Mouse (Mus musculus): ENCODE measurements around the gene Atxn7l2. TPM values are rescaled to one million over a fixed set of nuclear protein-coding genes. Genes with fewer than 3 reads are reported as not detected.
A peak's percentile ranks its signal among the peaks of the same experiment; 100 is the strongest.

The Atxn7l2 gene
- polyA plus RNA-seq, 1 experiment = 7.8 TPM

- Histone ChIP-seq H3K4me1 (peaks cover 46% of the 10 kb centered on the region), H3K36me3 (replicated peaks; ENCODE audit: low read length) (peaks cover 51% of the 10 kb centered on the region), H3K4me3 (replicated peaks) (no peak overlapping the region), H3K27me3 (replicated peaks) (peaks cover 2% of the 10 kb centered on the region), H3K9me3 (no peaks in the 10 kb centered on the region)
- TF ChIP-seq FLI1 (IDR thresholded peaks at IDR 0.05; ENCODE audit: low read length) (no peak), GATA1 (IDR thresholded peaks at IDR 0.05; ENCODE audit: borderline replicate concordance, low read length) (no peak)
Observed at GRCm38 (mm10) chr3:108206731-108207375, 3.9 kb downstream of the Atxn7l2 start.

GRCm38 (mm10) chr3:108205601-108206000 lies 5.1 kb downstream of the Atxn7l2 start:
- TF ChIP-seq GATA1 (IDR thresholded peaks at IDR 0.05; ENCODE audit: borderline replicate concordance, low read length) (no peak), FLI1 (IDR thresholded peaks at IDR 0.05; ENCODE audit: low read length) (no peak)
- Histone ChIP-seq H3K4me1 (peaks cover 50% of the 10 kb centered on the region), H3K27me3 (replicated peaks) (no peaks in the 10 kb centered on the region), H3K9me3 (no peaks in the 10 kb centered on the region), H3K36me3 (replicated peaks; ENCODE audit: low read length) (peaks cover 51% of the 10 kb centered on the region), H3K4me3 (replicated peaks) (no peak overlapping the region)

DNA sequence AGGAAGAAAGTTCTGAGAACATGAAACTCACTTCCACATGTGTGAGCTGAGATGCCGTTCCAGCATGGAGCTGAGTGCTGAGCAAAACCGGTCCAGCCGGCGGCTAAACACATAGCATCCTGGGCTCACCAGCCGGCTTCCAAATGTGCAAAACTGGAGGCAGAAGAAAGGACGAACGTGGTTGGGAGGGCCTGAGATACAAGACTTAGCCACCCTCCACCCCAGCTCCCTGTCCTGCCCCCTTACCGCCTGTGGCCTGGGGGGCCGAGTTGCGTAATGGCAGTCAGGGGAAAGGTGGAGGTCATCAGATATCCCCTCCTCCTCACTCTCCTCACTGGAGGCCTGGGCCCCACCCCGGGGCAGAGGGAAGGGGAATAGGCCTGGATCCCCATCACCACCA lies 6.3 kb downstream of the Atxn7l2 start:
- peaks cover 52% of the 10 kb centered on the region for H3K36me3 ChIP-seq (replicated peaks; ENCODE audit: low read length)
- TF ChIP-seq FLI1 (IDR thresholded peaks at IDR 0.05; ENCODE audit: low read length) (no peak), GATA1 (IDR thresholded peaks at IDR 0.05; ENCODE audit: borderline replicate concordance, low read length) (no peak)
- H3K27me3 ChIP-seq (replicated peaks) = no peaks in the 10 kb centered on the region
- H3K4me1 ChIP-seq = peaks cover 52% of the 10 kb centered on the region
- no peaks in the 10 kb centered on the region for H3K9me3 ChIP-seq
- H3K4me3 ChIP-seq (replicated peaks) = no peak overlapping the region

- Histone ChIP-seq H3K4me1 (peaks cover 52% of the 10 kb centered on the region), H3K36me3 (replicated peaks; ENCODE audit: low read length) (peaks cover 59% of the 10 kb centered on the region), H3K4me3 (replicated peaks) (no peak overlapping the region), H3K9me3 (no peaks in the 10 kb centered on the region), H3K27me3 (replicated peaks) (no peaks in the 10 kb centered on the region)
- TF ChIP-seq FLI1 (IDR thresholded peaks at IDR 0.05; ENCODE audit: low read length) (no peak), GATA1 (IDR thresholded peaks at IDR 0.05; ENCODE audit: borderline replicate concordance, low read length) (no peak)
Observed at GRCm38 (mm10) chr3:108203621-108204325, 7.0 kb downstream of the Atxn7l2 start.

GRCm38 (mm10) chr3:108203212-108203611 lies 7.5 kb downstream of the Atxn7l2 start:
- Histone ChIP-seq H3K27me3 (replicated peaks) (no peaks in the 10 kb centered on the region), H3K4me1 (peaks cover 48% of the 10 kb centered on the region), H3K36me3 (replicated peaks; ENCODE audit: low read length) (peaks cover 64% of the 10 kb centered on the region), H3K9me3 (no peaks in the 10 kb centered on the region), H3K4me3 (replicated peaks) (no peak overlapping the region)
- no peak for TF ChIP-seq GATA1 (IDR thresholded peaks at IDR 0.05; ENCODE audit: borderline replicate concordance, low read length)
- no peak for TF ChIP-seq FLI1 (IDR thresholded peaks at IDR 0.05; ENCODE audit: low read length)

DNA sequence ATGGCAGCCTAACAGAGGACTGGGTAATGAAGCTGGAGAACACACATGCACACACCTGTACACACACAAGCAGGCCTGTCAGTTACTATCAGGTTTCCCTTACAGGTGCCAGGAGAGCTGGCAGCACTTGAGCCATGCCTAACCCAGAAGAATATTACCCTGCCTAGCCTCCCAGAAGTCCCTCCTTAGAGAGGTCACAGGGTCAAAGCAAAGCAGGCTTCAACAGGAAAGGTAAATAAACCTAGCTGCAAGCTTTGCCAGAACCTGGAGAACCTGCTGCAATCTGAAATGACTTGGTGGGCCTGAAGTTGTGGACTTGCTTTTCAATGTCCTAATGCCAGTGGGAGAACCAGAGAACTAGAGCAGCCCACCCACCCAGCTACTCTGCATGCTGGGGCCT lies 8.2 kb downstream of the Atxn7l2 start:
- Histone ChIP-seq H3K27me3 (replicated peaks) (no peaks in the 10 kb centered on the region), H3K9me3 (no peaks in the 10 kb centered on the region), H3K4me3 (replicated peaks) (no peak overlapping the region), H3K4me1 (peaks cover 52% of the 10 kb centered on the region), H3K36me3 (replicated peaks; ENCODE audit: low read length) (peaks cover 69% of the 10 kb centered on the region)
- no peak for TF ChIP-seq GATA1 (IDR thresholded peaks at IDR 0.05; ENCODE audit: borderline replicate concordance, low read length)
- TF ChIP-seq FLI1 (IDR thresholded peaks at IDR 0.05; ENCODE audit: low read length) = no peak

- H3K9me3 ChIP-seq = no peaks in the 10 kb centered on the region
- peaks cover 64% of the 10 kb centered on the region for H3K4me1 ChIP-seq
- peak within 1 kb of the TSS; percentile 99 for H3K4me3 ChIP-seq (replicated peaks)
- no peaks in the 10 kb centered on the region for H3K27me3 ChIP-seq (replicated peaks)
- H3K36me3 ChIP-seq (replicated peaks; ENCODE audit: low read length) = peaks cover 69% of the 10 kb centered on the region
- TF ChIP-seq GATA1 (IDR thresholded peaks at IDR 0.05; ENCODE audit: borderline replicate concordance, low read length) (no peak), FLI1 (IDR thresholded peaks at IDR 0.05; ENCODE audit: low read length) (no peak)
Observed at GRCm38 (mm10) chr3:108200329-108201323, 10.1 kb downstream of the Atxn7l2 start, which contains the start of gene Cyb561d1. TSS of gene Cyb561d1 (minus strand) at chr3:108201212.

DNA sequence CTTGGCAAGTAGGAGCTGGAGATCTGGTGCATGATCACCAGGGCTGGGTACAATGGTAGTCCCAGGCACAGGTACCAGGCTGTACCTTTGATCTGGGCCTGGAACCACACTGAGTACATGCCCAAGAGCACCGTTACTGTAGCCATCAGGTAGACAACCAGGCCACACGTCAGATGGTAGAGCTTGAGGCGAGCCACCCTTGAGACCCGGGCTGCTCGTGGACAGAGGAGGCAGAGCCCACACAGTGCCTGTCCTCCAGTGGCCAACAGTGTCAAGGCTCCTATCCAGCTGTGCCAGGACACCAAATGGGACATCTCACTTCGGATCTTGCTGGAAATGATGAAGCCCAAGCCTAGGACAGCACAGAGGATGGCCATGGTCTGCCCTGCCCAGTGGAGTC lies 11.5 kb downstream of the Atxn7l2 start:
- Histone ChIP-seq H3K4me3 (replicated peaks) (peak overlapping the region; percentile 99), H3K36me3 (replicated peaks; ENCODE audit: low read length) (peaks cover 64% of the 10 kb centered on the region), H3K4me1 (peaks cover 68% of the 10 kb centered on the region), H3K27me3 (replicated peaks) (no peaks in the 10 kb centered on the region), H3K9me3 (no peaks in the 10 kb centered on the region)
- TF ChIP-seq FLI1 (IDR thresholded peaks at IDR 0.05; ENCODE audit: low read length) = no peak
- no peak for TF ChIP-seq GATA1 (IDR thresholded peaks at IDR 0.05; ENCODE audit: borderline replicate concordance, low read length)

DNA sequence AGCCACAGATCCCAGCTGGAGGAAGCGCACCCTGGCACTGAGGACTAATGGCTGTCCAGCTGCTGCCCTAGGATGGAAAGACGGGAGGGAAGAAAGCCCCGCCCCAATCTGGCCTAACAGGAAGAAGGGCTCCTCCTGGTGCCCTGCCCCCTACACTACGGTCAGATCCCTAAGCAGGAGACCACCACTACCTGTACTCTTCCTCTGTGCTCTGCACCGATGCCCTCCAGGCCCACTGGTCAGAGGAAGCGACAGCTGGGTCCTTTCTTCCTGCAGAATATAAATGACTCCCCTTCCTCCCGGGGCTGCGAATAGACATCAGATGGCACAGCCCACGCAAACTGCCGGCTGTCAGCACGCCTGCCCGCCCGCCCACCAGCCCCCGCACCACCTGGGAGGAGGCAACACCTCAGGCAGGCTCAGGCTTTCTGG lies 13.7 kb downstream of the Atxn7l2 start:
- H3K4me1 ChIP-seq = peaks cover 67% of the 10 kb centered on the region
- H3K36me3 ChIP-seq (replicated peaks; ENCODE audit: low read length) = peaks cover 59% of the 10 kb centered on the region
- H3K9me3 ChIP-seq = no peaks in the 10 kb centered on the region
- H3K27me3 ChIP-seq (replicated peaks) = no peaks in the 10 kb centered on the region
- H3K4me3 ChIP-seq (replicated peaks) = no peak overlapping the region
- TF ChIP-seq FLI1 (IDR thresholded peaks at IDR 0.05; ENCODE audit: low read length) (no peak), GATA1 (IDR thresholded peaks at IDR 0.05; ENCODE audit: borderline replicate concordance, low read length) (no peak)
